Mouse (Mus musculus): ENCODE results near the gene Ldlrad3. TPM values are rescaled to one million over a fixed set of nuclear protein-coding genes. Genes with fewer than 3 reads are reported as not detected.

Ldlrad3 gene
- polyA plus RNA-seq, 1 experiment from 2014 or later = 29.0 TPM

DNA sequence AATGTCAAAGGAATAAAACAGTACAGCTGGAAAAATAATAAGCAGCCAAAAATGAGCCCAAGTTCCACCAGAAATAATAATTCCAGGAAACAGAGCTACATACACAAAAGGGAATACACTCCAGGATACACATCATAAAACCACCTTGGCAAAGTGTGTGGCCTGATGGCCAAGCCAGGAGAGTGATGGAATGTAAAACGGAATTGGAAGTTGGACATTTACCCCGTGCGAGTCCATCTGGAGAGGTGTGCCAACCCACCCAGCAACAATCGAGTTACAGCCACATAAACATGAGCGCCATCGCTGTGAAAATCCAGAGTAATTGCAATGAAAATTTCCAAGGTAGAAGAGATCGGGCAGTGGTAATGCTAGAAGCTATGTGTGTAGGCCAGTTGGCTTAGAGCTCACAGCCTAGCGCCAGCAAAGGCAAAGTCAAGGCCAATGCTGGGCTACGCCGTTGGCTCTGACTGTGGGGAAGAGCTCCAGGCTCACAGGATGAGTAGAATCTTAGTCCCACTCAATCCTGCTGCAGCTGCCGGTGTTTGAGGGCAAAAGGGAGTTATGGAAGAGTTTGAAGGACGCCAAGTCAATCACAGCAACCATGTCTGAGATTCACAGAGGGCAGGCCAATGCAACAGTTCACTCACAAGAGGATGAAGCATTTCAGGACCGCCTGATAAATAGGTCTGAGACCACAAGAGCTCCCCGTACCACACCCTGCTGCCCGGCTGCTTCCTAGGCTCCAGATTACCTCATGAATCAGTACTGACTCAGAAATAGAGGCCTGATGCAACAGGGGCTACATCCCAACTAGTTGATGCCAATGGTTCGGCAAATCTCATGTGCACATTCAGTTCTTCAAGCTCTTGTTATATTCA, 7.0 kb upstream of the Ldlrad3 start:
- no peak overlapping the region for H3K4me2 ChIP-seq (ENCODE audit: low read length)
- no peak overlapping the region for H3K9ac ChIP-seq (replicated peaks; ENCODE audit: low read depth, low read length)
- H3K27me3 ChIP-seq (replicated peaks; ENCODE audit: control insufficient read depth, insufficient read depth, low read length) = no peaks in the 10 kb centered on the region
- H3K27ac ChIP-seq (ENCODE audit: low read length) = no peak overlapping the region
- H3K4me3 ChIP-seq (replicated peaks; ENCODE audit: low read length) = no peak overlapping the region
- ATAC-seq = no peak
- H3K9me3 ChIP-seq (ENCODE audit: control insufficient read depth, low read length) = no peaks in the 10 kb centered on the region
- no peaks in the 10 kb centered on the region for H3K36me3 ChIP-seq (ENCODE audit: control insufficient read depth, insufficient read depth)
- H3K4me1 ChIP-seq (replicated peaks; ENCODE audit: control insufficient read depth, insufficient read depth, low read length) = no peaks in the 10 kb centered on the region; the same call in 1 of the 2 replicates
- WGBS = 94% methylated on average over 16 of the region's 16 CpGs

GRCm38 (mm10) chr2:102191736-102192135, 5.6 kb upstream of the Ldlrad3 start:
- Histone ChIP-seq H3K4me1 (replicated peaks; ENCODE audit: control insufficient read depth, insufficient read depth, low read length) (peaks cover under 1% of the 10 kb centered on the region), H3K36me3 (ENCODE audit: control insufficient read depth, insufficient read depth) (no peaks in the 10 kb centered on the region)
- WGBS = 70% methylated on average over 4 of the region's 4 CpGs

GRCm38 (mm10) chr2:102190956-102191355, 4.8 kb upstream of the Ldlrad3 start:
- H3K4me2 ChIP-seq (ENCODE audit: low read length) = no peak overlapping the region
- no peak overlapping the region for H3K4me3 ChIP-seq (replicated peaks; ENCODE audit: low read length)
- no peaks in the 10 kb centered on the region for H3K9me3 ChIP-seq (ENCODE audit: control insufficient read depth, low read length)
- H3K27me3 ChIP-seq (replicated peaks; ENCODE audit: control insufficient read depth, insufficient read depth, low read length) = no peaks in the 10 kb centered on the region
- ATAC-seq = no peak
- H3K36me3 ChIP-seq (ENCODE audit: control insufficient read depth, insufficient read depth) = no peaks in the 10 kb centered on the region
- no peak overlapping the region for H3K9ac ChIP-seq (replicated peaks; ENCODE audit: low read depth, low read length)
- peaks cover 4% of the 10 kb centered on the region for H3K4me1 ChIP-seq (replicated peaks; ENCODE audit: control insufficient read depth, insufficient read depth, low read length)
- no peak overlapping the region for H3K27ac ChIP-seq (ENCODE audit: low read length)

More at GRCm38 (mm10) chr2:102191736-102192135, 5.6 kb upstream of the Ldlrad3 start:
- Histone ChIP-seq H3K4me3 (replicated peaks; ENCODE audit: low read length) (no peak overlapping the region), H3K4me2 (ENCODE audit: low read length) (no peak overlapping the region), H3K27ac (ENCODE audit: low read length) (no peak overlapping the region), H3K9me3 (ENCODE audit: control insufficient read depth, low read length) (no peaks in the 10 kb centered on the region), H3K9ac (replicated peaks; ENCODE audit: low read depth, low read length) (no peak overlapping the region), H3K27me3 (replicated peaks; ENCODE audit: control insufficient read depth, insufficient read depth, low read length) (no peaks in the 10 kb centered on the region)
- ATAC-seq = no peak

DNA sequence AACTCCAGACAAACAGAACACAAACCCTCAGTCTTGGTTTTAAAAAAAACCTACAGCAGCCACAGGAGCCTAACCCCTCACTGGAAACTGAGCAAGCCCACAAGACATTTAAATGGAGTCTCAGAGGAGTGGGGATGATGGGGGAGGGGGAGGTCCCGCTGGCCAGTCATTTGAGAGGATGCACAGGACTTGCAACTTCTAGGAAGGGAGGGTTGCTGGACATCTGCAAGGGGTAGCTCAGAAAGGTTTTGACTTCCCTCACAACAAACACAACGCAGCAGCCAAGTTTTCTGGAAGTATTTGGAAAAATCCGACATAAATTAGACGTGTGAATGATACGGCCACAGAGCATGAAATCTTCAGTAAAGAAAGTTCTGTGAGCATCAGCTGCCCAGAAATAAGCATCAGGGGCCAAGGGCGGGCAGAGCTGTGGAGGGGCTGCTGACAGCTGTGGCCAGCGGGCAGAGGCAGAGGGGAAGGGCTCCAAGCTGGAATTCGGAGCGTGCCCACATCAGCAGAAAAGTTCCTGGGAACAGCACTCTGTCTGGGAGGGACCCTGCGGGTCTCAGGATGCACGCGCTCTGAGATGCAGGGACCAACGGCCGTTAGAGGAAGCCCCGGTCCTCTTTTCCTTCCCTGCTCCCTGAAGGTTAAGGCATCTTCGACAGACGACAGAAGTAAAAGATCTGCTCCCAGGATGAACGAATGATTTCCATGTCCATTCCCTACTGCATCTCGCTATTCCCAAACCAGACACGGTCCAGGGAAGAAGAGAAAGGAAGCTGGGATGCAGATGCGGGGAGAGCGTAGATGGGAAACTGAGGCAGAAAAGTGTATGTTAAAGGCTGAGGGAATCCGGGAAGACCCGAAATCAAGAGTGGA, 875 bp downstream of the Ldlrad3 start:
- Histone ChIP-seq H3K9ac (replicated peaks; ENCODE audit: low read depth, low read length) (peak overlapping the region; percentile 87), H3K4me2 (ENCODE audit: low read length) (peak overlapping the region; percentile 81), H3K9me3 (ENCODE audit: control insufficient read depth, low read length) (no peaks in the 10 kb centered on the region), H3K36me3 (ENCODE audit: control insufficient read depth, insufficient read depth) (no peaks in the 10 kb centered on the region), H3K4me1 (replicated peaks; ENCODE audit: control insufficient read depth, insufficient read depth, low read length) (peaks cover 19% of the 10 kb centered on the region), H3K27ac (ENCODE audit: low read length) (peak overlapping the region; percentile 73), H3K4me3 (replicated peaks; ENCODE audit: low read length) (peak overlapping the region; percentile 75), H3K27me3 (replicated peaks; ENCODE audit: control insufficient read depth, insufficient read depth, low read length) (no peaks in the 10 kb centered on the region)
- WGBS = under 1% methylated on average over 24 of the region's 24 CpGs
- peak; percentile 22 for ATAC-seq

DNA sequence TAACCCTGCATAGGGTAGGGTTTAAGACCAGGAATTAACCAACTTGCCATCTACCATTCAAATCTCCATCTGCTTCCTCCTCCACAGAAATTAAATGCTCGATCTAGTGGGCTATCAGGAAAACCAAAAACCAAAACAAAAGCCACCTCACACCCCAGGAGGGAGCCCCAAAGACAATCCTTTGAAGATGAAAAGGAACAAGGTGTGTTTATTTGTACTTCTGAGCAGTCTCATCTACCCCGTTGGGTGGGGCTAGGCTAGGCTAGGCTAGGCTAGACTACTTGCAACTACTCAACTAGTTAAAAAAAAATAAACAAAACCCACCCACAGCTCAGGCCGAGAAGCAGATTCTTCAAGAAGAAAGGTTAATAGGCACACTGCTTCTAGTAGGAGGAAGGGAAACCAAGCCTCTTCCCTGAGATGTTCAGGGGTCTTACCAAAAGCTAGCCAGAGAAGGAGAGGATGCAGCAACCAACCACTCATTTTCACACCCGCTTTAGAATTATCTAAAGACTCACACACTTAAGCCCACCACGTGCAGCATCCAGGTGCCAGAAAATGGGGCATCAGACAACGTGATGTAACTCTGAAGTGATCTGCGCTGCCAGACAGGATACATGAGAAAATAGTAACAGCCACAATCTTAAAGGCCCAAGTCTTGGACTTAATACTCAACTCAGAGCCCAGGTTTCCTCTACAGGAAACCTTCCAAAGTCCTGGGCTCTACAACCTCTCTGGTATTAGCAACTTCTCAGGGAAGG, 2.3 kb downstream of the Ldlrad3 start:
- H3K9me3 ChIP-seq (ENCODE audit: control insufficient read depth, low read length) = no peaks in the 10 kb centered on the region
- 76% methylated on average over 7 of the region's 7 CpGs for WGBS
- no peak overlapping the region for H3K4me2 ChIP-seq (ENCODE audit: low read length)
- no peak overlapping the region for H3K4me3 ChIP-seq (replicated peaks; ENCODE audit: low read length)
- no peak overlapping the region for H3K9ac ChIP-seq (replicated peaks; ENCODE audit: low read depth, low read length)
- H3K36me3 ChIP-seq (ENCODE audit: control insufficient read depth, insufficient read depth) = no peaks in the 10 kb centered on the region
- H3K27ac ChIP-seq (ENCODE audit: low read length) = no peak overlapping the region
- H3K27me3 ChIP-seq (replicated peaks; ENCODE audit: control insufficient read depth, insufficient read depth, low read length) = no peaks in the 10 kb centered on the region
- no peak for ATAC-seq
- peaks cover 19% of the 10 kb centered on the region for H3K4me1 ChIP-seq (replicated peaks; ENCODE audit: control insufficient read depth, insufficient read depth, low read length)

DNA sequence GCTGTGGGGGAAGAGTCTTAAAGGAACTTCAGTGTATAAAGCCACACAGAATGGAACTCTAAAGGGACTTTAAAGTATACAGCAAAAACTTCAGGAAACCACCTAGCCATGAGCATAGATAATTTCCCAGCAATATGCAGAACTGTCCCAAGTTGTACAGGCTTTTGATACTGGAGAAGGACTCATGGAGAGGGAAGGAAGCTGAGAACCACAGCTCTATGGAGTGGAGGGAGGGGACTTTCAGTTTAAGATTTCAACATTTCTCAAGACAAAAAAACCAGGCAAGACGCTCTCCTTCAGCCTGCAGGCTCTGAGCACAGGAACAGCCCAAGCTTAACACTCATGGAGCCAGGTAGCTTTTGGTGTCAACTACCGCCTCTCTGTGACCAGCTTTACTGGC, 4.7 kb downstream of the Ldlrad3 start:
- 94% methylated on average over 2 of the region's 2 CpGs for WGBS
- H3K36me3 ChIP-seq (ENCODE audit: control insufficient read depth, insufficient read depth) = no peaks in the 10 kb centered on the region
- no peak overlapping the region for H3K27ac ChIP-seq (ENCODE audit: low read length)
- H3K9ac ChIP-seq (replicated peaks; ENCODE audit: low read depth, low read length) = no peak overlapping the region
- H3K9me3 ChIP-seq (ENCODE audit: control insufficient read depth, low read length) = no peaks in the 10 kb centered on the region
- H3K4me3 ChIP-seq (replicated peaks; ENCODE audit: low read length) = no peak overlapping the region
- H3K27me3 ChIP-seq (replicated peaks; ENCODE audit: control insufficient read depth, insufficient read depth, low read length) = no peaks in the 10 kb centered on the region
- H3K4me2 ChIP-seq (ENCODE audit: low read length) = no peak overlapping the region
- ATAC-seq = no peak
- peaks cover 17% of the 10 kb centered on the region for H3K4me1 ChIP-seq (replicated peaks; ENCODE audit: control insufficient read depth, insufficient read depth, low read length)

DNA sequence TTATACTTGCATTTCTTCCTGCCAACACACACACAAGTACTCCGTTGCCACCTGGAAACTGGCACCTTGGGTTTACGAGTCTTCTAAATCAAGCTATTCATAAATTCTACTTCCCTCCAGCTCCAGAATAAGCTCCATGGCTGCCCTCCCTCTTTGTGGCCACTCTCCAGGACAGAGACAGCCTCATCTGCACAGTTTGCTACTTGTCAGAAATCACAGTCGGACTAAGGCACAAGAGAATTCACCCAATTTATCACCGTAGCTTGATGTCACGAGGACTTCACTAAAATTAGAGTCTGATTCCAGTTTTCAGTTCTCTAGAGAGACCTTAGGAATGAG, 9.8 kb downstream of the Ldlrad3 start:
- no peak overlapping the region for H3K4me3 ChIP-seq (replicated peaks; ENCODE audit: low read length)
- WGBS = 63% methylated on average over 5 of the region's 5 CpGs
- no peak for ATAC-seq
- no peaks in the 10 kb centered on the region for H3K27me3 ChIP-seq (replicated peaks; ENCODE audit: control insufficient read depth, insufficient read depth, low read length)
- no peak overlapping the region for H3K4me2 ChIP-seq (ENCODE audit: low read length)
- no peaks in the 10 kb centered on the region for H3K9me3 ChIP-seq (ENCODE audit: control insufficient read depth, low read length)
- no peak overlapping the region for H3K27ac ChIP-seq (ENCODE audit: low read length)
- H3K9ac ChIP-seq (replicated peaks; ENCODE audit: low read depth, low read length) = no peak overlapping the region
- peaks cover 3% of the 10 kb centered on the region; the same call in 1 of the 2 replicates for H3K4me1 ChIP-seq (replicated peaks; ENCODE audit: control insufficient read depth, insufficient read depth, low read length)
- H3K36me3 ChIP-seq (ENCODE audit: control insufficient read depth, insufficient read depth) = no peaks in the 10 kb centered on the region

DNA sequence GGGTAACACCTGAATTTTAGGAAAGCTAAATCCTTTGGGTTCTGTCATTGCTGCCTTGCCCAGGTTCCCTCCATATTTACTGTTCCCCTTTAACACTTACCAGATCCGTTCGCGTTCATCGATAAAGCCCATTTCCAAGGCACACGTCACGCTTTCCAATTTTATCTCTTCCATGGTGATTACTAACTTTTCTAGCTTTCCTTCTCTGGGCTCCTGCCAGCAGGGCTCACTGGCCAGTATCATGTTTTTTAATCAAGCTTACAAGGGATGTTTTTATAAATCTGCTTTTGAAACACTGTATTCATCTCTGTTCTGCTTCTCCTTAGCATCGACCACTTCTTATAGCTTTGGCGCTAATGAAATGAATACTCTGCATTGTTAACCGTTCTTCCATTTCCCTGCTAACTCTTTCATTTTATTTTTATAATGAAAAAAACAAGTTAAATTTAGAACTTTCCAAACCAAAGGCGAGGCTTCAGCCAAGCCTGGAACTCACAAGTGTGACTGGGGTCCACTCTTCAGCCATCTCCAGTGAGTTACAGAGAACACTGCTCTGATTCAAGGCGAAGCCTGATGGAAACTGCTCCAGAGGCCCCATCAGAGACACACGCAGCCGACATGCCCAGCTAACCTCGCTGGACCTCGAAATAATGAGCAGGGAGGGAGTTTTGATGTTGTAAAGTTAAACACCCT, 10.3 kb downstream of the Ldlrad3 start:
- no peak overlapping the region for H3K9ac ChIP-seq (replicated peaks; ENCODE audit: low read depth, low read length)
- H3K4me2 ChIP-seq (ENCODE audit: low read length) = no peak overlapping the region
- H3K27me3 ChIP-seq (replicated peaks; ENCODE audit: control insufficient read depth, insufficient read depth, low read length) = no peaks in the 10 kb centered on the region
- peaks cover 3% of the 10 kb centered on the region; the same call in 1 of the 2 replicates for H3K4me1 ChIP-seq (replicated peaks; ENCODE audit: control insufficient read depth, insufficient read depth, low read length)
- H3K4me3 ChIP-seq (replicated peaks; ENCODE audit: low read length) = no peak overlapping the region
- no peaks in the 10 kb centered on the region for H3K9me3 ChIP-seq (ENCODE audit: control insufficient read depth, low read length)
- ATAC-seq = no peak
- WGBS = 59% methylated on average over 15 of the region's 15 CpGs
- no peak overlapping the region for H3K27ac ChIP-seq (ENCODE audit: low read length)
- H3K36me3 ChIP-seq (ENCODE audit: control insufficient read depth, insufficient read depth) = no peaks in the 10 kb centered on the region

Measured in forebrain, embryonic 16.5 days (tissue).